Mouse (Mus musculus) urinary bladder, postnatal 14 days (tissue): ENCODE results near the gene Arhgef1.
A peak's percentile ranks its signal among the peaks of the same experiment; 100 is the strongest.

Source experiments
- DNase-seq: peaks from one replicate; pipeline ENCODE4 v3.0.0; 2021; ENCODE audit warnings: low spot score

Gene Arhgef1

GRCm38 (mm10) chr7:24902630-24903443, at the start of gene Arhgef1:
Gene Arhgef1, plus strand, starts transcription at chr7:24902912.
- DNase-seq, result peak; percentile 65

- no peak for DNase-seq
These were observed 49.5 kb upstream of the Arhgef1 start for GRCm38 (mm10) chr7:24853233-24853563.

- no peak for DNase-seq
These were observed 49.0 kb upstream of the Arhgef1 start for GRCm38 (mm10) chr7:24853695-24854094.

GRCm38 (mm10) chr7:24856460-24857120, 46.1 kb upstream of the Arhgef1 start:
- no peak for DNase-seq

- no peak for DNase-seq
These were observed 43.5 kb upstream of the Arhgef1 start for GRCm38 (mm10) chr7:24859234-24859633.

- no peak for DNase-seq
These were observed 40.8 kb upstream of the Arhgef1 start, which contains the start of gene Gm9844 for GRCm38 (mm10) chr7:24861913-24862312. Gene Gm9844, plus strand, starts transcription at chr7:24862213.

- no peak for DNase-seq
These were observed 39.9 kb upstream of the Arhgef1 start for GRCm38 (mm10) chr7:24862853-24863252.

- DNase-seq, result no peak
These were observed 38.6 kb upstream of the Arhgef1 start for GRCm38 (mm10) chr7:24864156-24864555.

GRCm38 (mm10) chr7:24869080-24869479, 33.6 kb upstream of the Arhgef1 start:
- DNase-seq, result no peak

- no peak for DNase-seq
These were observed 33.1 kb upstream of the Arhgef1 start, which contains the start of the genes Lypd4 and Dmrtc2 for GRCm38 (mm10) chr7:24869532-24870165. Gene Lypd4, minus strand, starts transcription at chr7:24869941. Gene Dmrtc2, plus strand, starts transcription at chr7:24870057.

GRCm38 (mm10) chr7:24877588-24877987, 25.1 kb upstream of the Arhgef1 start:
- no peak for DNase-seq

- no peak for DNase-seq
These were observed 23.1 kb upstream of the Arhgef1 start for GRCm38 (mm10) chr7:24879620-24880019.

- DNase-seq, result no peak
These were observed 20.1 kb upstream of the Arhgef1 start for GRCm38 (mm10) chr7:24882416-24883199.

- DNase-seq, result peak; percentile 99
These were observed 18.6 kb upstream of the Arhgef1 start, which contains the start of gene Rps19 for GRCm38 (mm10) chr7:24883896-24884692. Gene Rps19, plus strand, starts transcription at chr7:24884371.

GRCm38 (mm10) chr7:24884693-24885291, 17.9 kb upstream of the Arhgef1 start:
- DNase-seq, result peak; percentile 19

GRCm38 (mm10) chr7:24885468-24886307, 17.0 kb upstream of the Arhgef1 start:
- no peak for DNase-seq

- DNase-seq, result no peak
These were observed 16.4 kb upstream of the Arhgef1 start for GRCm38 (mm10) chr7:24886308-24886633.

- no peak for DNase-seq
These were observed 15.6 kb upstream of the Arhgef1 start for GRCm38 (mm10) chr7:24887096-24887495.

- no peak for DNase-seq
These were observed 13.1 kb upstream of the Arhgef1 start for GRCm38 (mm10) chr7:24889431-24890220.
